Mouse (Mus musculus) liver, adult 2 months (tissue): ENCODE data around the gene Colca2. TPM values are rescaled to one million over a fixed set of nuclear protein-coding genes. Genes with fewer than 3 reads are reported as not detected.

Source experiments
- DNase-seq: peaks from one replicate; pipeline ENCODE4 v3.0.0-alpha.2; 2011; ENCODE audit warnings: low read depth, low spot score; ENCODE audit errors: extremely low read depth
- H3K27ac ChIP-seq: fragments of 200-500 bp; replicated peaks from 2 replicates; pipeline ENCODE4 v1.5.1; 2012; ENCODE audit warnings: low read depth, mild to moderate bottlenecking, control low read depth, inconsistent platforms, low read length; ENCODE audit not compliant: insufficient read depth
- H3K27me3 ChIP-seq: fragments of 200-500 bp; 2 replicates; pipeline ENCODE4 v1.6.1; 2012; ENCODE audit warnings: mild to moderate bottlenecking, moderate library complexity, low read length, inconsistent platforms; ENCODE audit not compliant: control insufficient read depth, insufficient read depth
- H3K36me3 ChIP-seq: fragments of 200-500 bp; 2 replicates; pipeline ENCODE4 v1.6.1; 2012; ENCODE audit warnings: low read length, inconsistent platforms; ENCODE audit not compliant: control insufficient read depth, insufficient read depth
- H3K4me1 ChIP-seq: fragments of 200-500 bp; 2 replicates; pipeline ENCODE4 v1.6.1; 2011; ENCODE audit warnings: low read length; ENCODE audit not compliant: control insufficient read depth, insufficient read depth
- H3K4me3 ChIP-seq: fragments of 200-500 bp; 2 replicates; pipeline ENCODE4 v1.5.1; 2011; ENCODE audit warnings: low read depth, mild to moderate bottlenecking, control low read depth, low read length, moderate library complexity; ENCODE audit not compliant: insufficient read depth
- H3K79me2 ChIP-seq: fragments of 200-500 bp; 2 replicates; pipeline ENCODE4 v1.6.1; 2012; ENCODE audit warnings: inconsistent platforms, mild to moderate bottlenecking, low read length, moderate library complexity; ENCODE audit not compliant: control insufficient read depth, insufficient read depth
- H3K9ac ChIP-seq: fragments of 200-500 bp; 2 replicates; pipeline ENCODE4 v1.6.1; 2012; ENCODE audit warnings: low read depth, mild to moderate bottlenecking, control low read depth, inconsistent platforms, low read length
- CTCF ChIP-seq: fragments of 200-500 bp; IDR thresholded peaks from 2 replicates; pipeline ENCODE4 v1.5.1; 2011; ENCODE audit warnings: low read depth, low read length, control low read depth
- POLR2A ChIP-seq: fragments of 200-500 bp; IDR thresholded peaks from 2 replicates; pipeline ENCODE4 v1.6.1; 2011; ENCODE audit warnings: low read length, control low read depth; ENCODE audit not compliant: insufficient read depth; ENCODE audit errors: extremely low read depth
- WGBS: fragments of 180-500 bp; shearing (Covaris S2); methylation state at CpG from one replicate; pipeline ENCODE4 v1.1.7; 2018; 5-methylcytosine and 5-hydroxymethylcytosine counted together
- polyA plus RNA-seq: library from polyadenylated mRNA; depleted of rRNA; stranded (reverse); fragments of >200 nt; gene quantifications from 2 replicates; pipeline ENCODE4 v1.2.3, GENCODE M21; 2012
- total RNA-seq: library from RNA; depleted of rRNA; stranded (reverse); fragments of >200 nt; gene quantifications from 2 replicates; pipeline ENCODE4 v1.2.3, GENCODE M21; 2014

Gene Colca2
- total and polyA plus RNA-seq, 2 experiments: 0.09 to 0.45 TPM

DNA sequence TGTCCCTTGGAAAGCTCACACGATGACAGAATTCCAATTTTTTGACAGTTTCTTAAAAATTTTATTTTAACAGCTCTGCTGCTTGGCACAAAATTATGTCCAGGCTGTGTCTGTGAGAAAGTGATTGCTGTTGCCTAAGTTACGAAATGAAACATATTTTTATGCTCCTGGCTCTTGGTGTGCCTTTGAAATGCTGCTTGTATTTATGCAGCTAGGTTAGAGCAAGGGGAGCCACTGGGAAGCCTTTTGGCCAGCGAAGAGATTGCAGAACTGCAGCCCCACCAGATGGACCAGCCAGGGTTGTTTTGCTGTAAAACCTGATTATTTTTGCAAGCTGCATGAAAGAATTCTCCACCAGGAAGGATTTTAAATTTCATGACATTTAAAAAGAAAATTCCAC lies 26.8 kb upstream of the Colca2 start:
- Histone ChIP-seq H3K9ac (no peak overlapping the region), H3K27me3 (no peaks in the 10 kb centered on the region), H3K4me1 (no peaks in the 10 kb centered on the region), H3K79me2 (no peaks in the 10 kb centered on the region), H3K4me3 (no peak overlapping the region), H3K36me3 (no peaks in the 10 kb centered on the region), H3K27ac (no peak overlapping the region)
- no peak for TF ChIP-seq POLR2A
- no peak for TF ChIP-seq CTCF
- DNase-seq: no peak
- WGBS: 86% methylated on average over 3 of the region's 3 CpGs

DNA sequence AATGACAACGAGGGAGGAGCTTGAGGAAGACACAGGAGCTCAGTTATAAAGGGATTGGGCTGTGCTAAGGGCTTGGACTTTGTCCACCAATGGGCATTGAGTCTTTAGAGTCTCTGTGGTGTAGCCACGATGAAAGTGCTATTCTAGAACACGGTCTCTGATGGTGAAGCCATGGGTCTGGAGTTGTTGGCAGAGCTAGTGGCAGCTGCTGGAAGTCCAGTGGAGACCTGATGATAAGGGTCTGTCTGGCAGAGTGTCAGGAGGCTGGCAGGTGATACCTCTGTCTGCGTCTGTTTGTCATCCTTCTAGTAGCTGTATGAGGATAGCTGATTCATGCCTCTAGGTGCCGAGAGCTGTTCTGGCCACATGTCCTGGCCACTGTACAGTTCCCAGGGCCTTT lies 25.6 kb upstream of the Colca2 start:
- WGBS: 78% methylated on average over 5 of the region's 5 CpGs
- H3K27ac ChIP-seq: no peak overlapping the region
- no peaks in the 10 kb centered on the region for H3K27me3 ChIP-seq

DNA sequence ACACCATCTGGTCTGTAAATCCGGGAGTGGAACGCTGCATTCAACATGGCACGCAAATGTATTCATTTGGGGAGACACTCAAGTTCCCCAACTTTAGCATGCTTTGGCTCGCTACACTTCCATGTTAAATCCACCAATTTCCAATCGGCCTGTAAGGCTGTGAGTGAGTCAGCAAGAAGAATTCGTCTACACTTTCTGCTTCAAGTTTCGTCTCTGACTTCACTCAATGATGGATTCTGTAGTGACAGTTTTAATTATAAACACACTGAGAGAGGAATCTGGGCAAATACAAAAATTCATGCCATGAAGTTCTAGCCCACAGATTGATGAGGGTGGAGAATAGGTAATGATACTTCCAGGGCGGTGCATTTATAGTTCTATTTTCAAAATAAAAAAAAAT lies 15.2 kb upstream of the Colca2 start:
- H3K27me3 ChIP-seq: no peaks in the 10 kb centered on the region
- no peak for TF ChIP-seq POLR2A
- TF ChIP-seq CTCF: no peak
- WGBS: 84% methylated on average over 8 of the region's 8 CpGs
- no peak for DNase-seq
- no peak overlapping the region for H3K4me3 ChIP-seq
- no peaks in the 10 kb centered on the region for H3K36me3 ChIP-seq
- H3K79me2 ChIP-seq: no peaks in the 10 kb centered on the region
- H3K4me1 ChIP-seq: no peaks in the 10 kb centered on the region
- no peak overlapping the region for H3K27ac ChIP-seq
- H3K9ac ChIP-seq: no peak overlapping the region

More for the DNA sequence above, 25.6 kb upstream of the Colca2 start:
- Histone ChIP-seq H3K36me3 (no peaks in the 10 kb centered on the region), H3K4me3 (no peak overlapping the region), H3K79me2 (no peaks in the 10 kb centered on the region), H3K4me1 (no peaks in the 10 kb centered on the region), H3K9ac (no peak overlapping the region)
- TF ChIP-seq CTCF (no peak), POLR2A (no peak)
- no peak for DNase-seq

DNA sequence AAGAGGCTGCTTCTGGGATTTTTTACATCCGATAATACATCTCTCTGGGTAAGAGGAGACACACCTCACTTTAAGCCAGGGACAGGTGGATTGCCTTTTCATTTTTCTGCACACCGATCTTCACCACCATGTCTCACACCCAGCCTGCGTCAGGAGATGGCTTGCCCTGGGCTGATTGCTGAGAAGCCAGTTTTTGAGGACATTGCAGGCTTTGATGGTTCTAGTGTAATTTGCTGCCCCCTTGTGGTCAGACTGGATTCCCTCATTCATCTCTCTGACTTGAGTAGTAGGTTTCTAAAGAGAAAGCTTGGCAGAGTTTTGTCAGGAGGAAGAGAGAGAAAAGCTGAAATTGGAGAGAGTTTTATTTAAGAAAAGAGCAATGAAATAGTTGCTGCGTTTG lies 14.3 kb upstream of the Colca2 start:
- H3K4me1 ChIP-seq: no peaks in the 10 kb centered on the region
- H3K27me3 ChIP-seq: no peaks in the 10 kb centered on the region
- H3K27ac ChIP-seq: no peak overlapping the region
- 32% methylated on average over 4 of the region's 4 CpGs for WGBS
- no peak overlapping the region for H3K4me3 ChIP-seq
- no peaks in the 10 kb centered on the region for H3K36me3 ChIP-seq
- H3K9ac ChIP-seq: no peak overlapping the region
- no peaks in the 10 kb centered on the region for H3K79me2 ChIP-seq
- no peak for TF ChIP-seq POLR2A
- TF ChIP-seq CTCF: peak; percentile 62
- peak; percentile 66 for DNase-seq

DNA sequence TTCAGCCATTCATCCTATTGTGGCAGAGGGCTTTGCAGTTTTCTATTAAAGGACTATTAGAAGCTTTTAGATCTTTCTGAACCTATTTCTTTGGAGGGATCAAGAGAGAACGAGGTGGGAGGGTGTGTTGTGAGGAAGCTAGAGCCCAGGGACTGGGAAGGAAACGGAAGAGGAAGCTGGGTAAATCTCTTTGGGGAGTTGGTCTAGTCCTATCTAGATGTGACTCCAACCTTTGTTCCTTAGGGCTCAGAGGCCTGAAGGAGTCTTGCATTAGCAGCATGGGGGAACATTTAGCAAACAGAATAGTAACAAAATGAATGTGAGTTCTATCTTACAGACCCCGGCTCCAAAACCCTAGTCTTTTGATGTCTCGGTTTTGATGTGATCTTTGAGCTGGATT lies 12.6 kb upstream of the Colca2 start:
- no peak for DNase-seq
- H3K27me3 ChIP-seq: no peaks in the 10 kb centered on the region
- no peak overlapping the region for H3K9ac ChIP-seq
- 85% methylated on average over 4 of the region's 4 CpGs for WGBS
- H3K4me3 ChIP-seq: no peak overlapping the region
- H3K4me1 ChIP-seq: no peaks in the 10 kb centered on the region
- TF ChIP-seq POLR2A (no peak), CTCF (no peak)
- no peaks in the 10 kb centered on the region for H3K79me2 ChIP-seq
- no peaks in the 10 kb centered on the region for H3K36me3 ChIP-seq
- no peak overlapping the region for H3K27ac ChIP-seq

DNA sequence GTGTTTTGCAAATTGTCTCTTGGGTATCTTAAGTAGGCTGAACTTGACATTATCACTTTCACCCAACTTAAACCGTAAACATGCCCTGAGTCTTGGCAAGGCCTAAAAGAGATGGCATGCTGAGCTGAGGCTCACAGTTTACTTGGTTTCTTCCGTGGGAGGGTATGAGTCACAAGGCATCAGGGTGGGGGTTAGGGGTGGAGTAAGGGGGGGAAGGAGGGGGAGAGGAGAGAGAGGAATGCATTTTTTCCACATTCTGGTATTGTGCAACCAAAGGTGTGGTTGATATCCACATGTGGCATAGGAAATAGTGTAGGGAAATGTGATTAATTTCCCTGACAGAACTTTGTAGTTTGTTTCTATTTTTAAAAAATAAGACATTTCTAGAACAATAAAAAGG lies 7.7 kb upstream of the Colca2 start:
- H3K36me3 ChIP-seq: no peaks in the 10 kb centered on the region
- no peaks in the 10 kb centered on the region for H3K79me2 ChIP-seq
- no peaks in the 10 kb centered on the region for H3K27me3 ChIP-seq
- no peak overlapping the region for H3K4me3 ChIP-seq
- H3K4me1 ChIP-seq: no peaks in the 10 kb centered on the region
- H3K27ac ChIP-seq: no peak overlapping the region
- 44% methylated on average over 2 of the region's 2 CpGs for WGBS
- no peak overlapping the region for H3K9ac ChIP-seq
- TF ChIP-seq CTCF: no peak
- no peak for DNase-seq
